In the genomic region with DNA sequence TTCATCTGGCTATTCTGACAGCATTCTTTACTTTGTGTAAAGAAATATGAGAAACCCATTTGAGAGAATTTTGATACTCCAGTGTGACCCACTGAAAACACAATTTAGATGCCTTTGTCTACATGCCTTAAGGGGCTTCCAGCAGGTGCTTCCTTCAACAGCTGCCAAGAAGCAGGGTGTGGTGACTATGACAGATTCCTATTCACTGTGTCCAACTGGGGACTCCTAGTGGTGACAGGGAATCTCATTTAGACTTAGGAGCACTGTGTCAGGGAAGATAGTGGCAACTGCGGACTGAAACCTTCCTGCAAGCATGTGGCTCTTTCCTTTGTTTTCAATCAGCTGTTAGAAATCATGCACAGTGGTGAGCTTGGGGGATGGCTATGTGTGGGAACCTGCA, we compare ENCODE assay signal across 8 mouse cellular contexts. TPM values are rescaled to one million over a fixed set of nuclear protein-coding genes. Genes with fewer than 3 reads are reported as not detected.
DNase-seq lines count a peak whose midpoint lies in the region; ATAC-seq and TF ChIP-seq lines count a peak whose summit lies in the region.

No protein-coding gene starts in this region.

- peak; percentile 38; the same call in 1 of the 2 replicates for TF ChIP-seq CTCF in liver, embryonic 14.5 days (IDR thresholded peaks at IDR 0.05; ENCODE audit: low read depth)

- ATAC-seq in liver, embryonic 14.5 days (ENCODE audit: insufficient read depth), result no peak
- 0 out of 2 replicates have a peak, but pooled peaks have one; percentile 47 for ATAC-seq in heart, embryonic 15.5 days (replicated peaks; ENCODE audit: insufficient number of reproducible peaks, insufficient read depth, low FRiP score, low read depth)

- H3K4me3 ChIP-seq in liver, embryonic 14.5 days (ENCODE audit: insufficient read depth in 1 of 2, low read depth in 2 of 2, low read length in 2 of 2), result no peak overlapping the region
- H3K4me3 ChIP-seq in heart, embryonic 15.5 days, result no peak overlapping the region

- no peaks in the 10 kb centered on the region for H3K9me3 ChIP-seq in liver, embryonic 14.5 days (ENCODE audit: control insufficient read depth, low read length)
- H3K9me3 ChIP-seq in heart, embryonic 15.5 days (replicated peaks), result no peaks in the 10 kb centered on the region

- no peak for TF ChIP-seq EP300 in liver, embryonic 14.5 days (IDR thresholded peaks at IDR 0.05; ENCODE audit: low read depth)

- H3K27me3 ChIP-seq in liver, embryonic 14.5 days (ENCODE audit: control insufficient read depth, insufficient read depth, low read length), result no peaks in the 10 kb centered on the region
- H3K27me3 ChIP-seq in heart, embryonic 15.5 days, result no peaks in the 10 kb centered on the region

- DNase-seq in cerebellum, adult 18-20 months, result peak; percentile 11 to 24
- DNase-seq in cerebellum, adult 11 months, result no peak
- no peak for DNase-seq in liver, embryonic 14.5 days (ENCODE audit: low read depth in 3 of 3, low spot score in 3 of 3)
- DNase-seq in liver, result no peak
- peak; percentile 29 for DNase-seq in mesoderm, embryonic 11.5 days (ENCODE audit: low read depth, low spot score)
- DNase-seq in spleen, postnatal 36 days (ENCODE audit: low spot score in 2 of 2), result no peak
- no peak for DNase-seq in urinary bladder, adult 2 months (ENCODE audit: low spot score)

- WGBS in liver, embryonic 14.5 days (ENCODE audit: insufficient replicate concordance), result 55% methylated on average over 1 of the region's 1 CpGs
- WGBS in heart, embryonic 15.5 days, result 30% methylated on average over 1 of the region's 1 CpGs

- no peaks in the 10 kb centered on the region for H3K4me1 ChIP-seq in liver, embryonic 14.5 days (replicated peaks; ENCODE audit: control insufficient read depth in 2 of 2, insufficient read depth in 2 of 2, low read length in 1 of 2)
- H3K4me1 ChIP-seq in heart, embryonic 15.5 days (replicated peaks), result no peaks in the 10 kb centered on the region

- H3K4me2 ChIP-seq in liver, embryonic 14.5 days (ENCODE audit: low read depth), result no peak overlapping the region
- H3K4me2 ChIP-seq in heart, embryonic 15.5 days, result no peak overlapping the region

- H3K9ac ChIP-seq in liver, embryonic 14.5 days (replicated peaks), result no peak overlapping the region
- H3K9ac ChIP-seq in heart, embryonic 15.5 days, result no peak overlapping the region

- H3K27ac ChIP-seq in liver, embryonic 14.5 days, result no peak overlapping the region
- no peak overlapping the region for H3K27ac ChIP-seq in heart, embryonic 15.5 days

- H3K36me3 ChIP-seq in liver, embryonic 14.5 days (replicated peaks; ENCODE audit: control insufficient read depth, insufficient read depth, low read depth), result no peaks in the 10 kb centered on the region
- no peaks in the 10 kb centered on the region for H3K36me3 ChIP-seq in heart, embryonic 15.5 days

RNA-seq across cellular contexts. Expression of a gene that starts 51.3 kb away (rescaled TPM):
- polyA plus RNA-seq in liver, embryonic 14.5 days (2012; rRNA removed), result 8.0 and 8.2 TPM in 2 replicates
- 10.6 and 11.2 TPM in 2 replicates for polyA plus RNA-seq in liver, embryonic 14.5 days (2014; fragmentation: Nextera tagmentation; extraction: Ambion mirVana)
- polyA plus RNA-seq in heart, embryonic 15.5 days (2015; fragmentation: Nextera tagmentation; extraction: Ambion mirVana), result 9.1 and 11.3 TPM in 2 replicates
- polyA plus RNA-seq in urinary bladder, adult 2 months (2012; rRNA removed), result 7.9 and 12.2 TPM in 2 replicates

Comparison
In these comparisons a context has a peak if more than half of its experiments do, and no peak if none do; other contexts are left out.
1. DNase-seq: peak in cerebellum, adult 18-20 months (2 of 2) and mesoderm, embryonic 11.5 days (single experiment); none in cerebellum, adult 11 months (single experiment), liver, embryonic 14.5 days (0 of 3), liver (single experiment), spleen, postnatal 36 days (0 of 2) and urinary bladder, adult 2 months (single experiment).